8 mouse cellular contexts compared by ENCODE assay signal in the genomic region with DNA sequence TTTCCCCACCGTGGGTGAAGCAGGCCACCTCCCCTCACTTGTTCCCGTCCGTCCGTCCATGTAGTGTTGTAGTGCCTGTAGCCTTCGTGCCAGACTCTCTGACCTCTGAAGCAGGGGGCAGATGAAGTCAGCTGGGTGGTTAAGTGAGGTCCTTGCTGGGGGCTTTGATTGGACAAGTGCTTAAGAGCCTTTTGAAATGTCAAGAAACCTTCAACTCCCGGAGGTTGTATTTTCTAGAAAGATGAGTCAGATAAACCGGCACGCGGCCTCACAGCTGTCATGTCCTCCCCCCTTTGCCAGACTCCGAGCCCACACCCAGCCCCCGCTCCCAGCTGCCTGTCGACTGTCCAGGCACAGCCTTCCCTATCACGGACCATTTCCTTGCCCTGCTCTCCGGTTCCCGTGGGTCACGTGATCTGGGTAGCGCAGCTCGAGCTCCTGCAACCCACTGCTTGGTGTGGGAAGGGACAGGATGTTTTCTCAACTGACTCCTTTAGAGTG. TPM values are rescaled to one million over a fixed set of nuclear protein-coding genes. Genes with fewer than 3 reads are reported as not detected.
DNase-seq lines count a peak whose midpoint lies in the region; ATAC-seq and TF ChIP-seq lines count a peak whose summit lies in the region.

No protein-coding gene starts in this region.

- peaks cover 4% of the 10 kb centered on the region; the same call in 1 of the 2 replicates for H3K4me1 ChIP-seq in midbrain, embryonic 12.5 days
- H3K4me1 ChIP-seq in midbrain, embryonic 11.5 days (ENCODE audit: control insufficient read depth, insufficient read depth, low read length): no peaks in the 10 kb centered on the region; the same call in 1 of the 2 replicates
- H3K4me1 ChIP-seq in testis, adult 2 months (ENCODE audit: control insufficient read depth, insufficient read depth, low read length): peaks cover 10% of the 10 kb centered on the region

- no peak overlapping the region for H3K4me3 ChIP-seq in midbrain, embryonic 12.5 days
- H3K4me3 ChIP-seq in midbrain, embryonic 11.5 days (ENCODE audit: low read depth, low read length): no peak overlapping the region
- H3K4me3 ChIP-seq in left cerebral cortex, adult 2 months: no peak overlapping the region
- H3K4me3 ChIP-seq in testis, adult 2 months (ENCODE audit: control insufficient read depth, low read depth, low read length): peak overlapping the region; percentile 3; the same call in 1 of the 2 replicates

- no peaks in the 10 kb centered on the region for H3K36me3 ChIP-seq in midbrain, embryonic 12.5 days
- no peaks in the 10 kb centered on the region for H3K36me3 ChIP-seq in midbrain, embryonic 11.5 days (ENCODE audit: control insufficient read depth, insufficient read depth, low read length)
- H3K36me3 ChIP-seq in testis, adult 2 months (ENCODE audit: control insufficient read depth, insufficient read depth, low read length): no peaks in the 10 kb centered on the region

- no peak overlapping the region for H3K27ac ChIP-seq in midbrain, embryonic 12.5 days (replicated peaks)
- no peak overlapping the region for H3K27ac ChIP-seq in midbrain, embryonic 11.5 days (ENCODE audit: low read depth, low read length)
- no peak overlapping the region for H3K27ac ChIP-seq in left cerebral cortex, adult 2 months
- H3K27ac ChIP-seq in testis, adult 2 months (ENCODE audit: control insufficient read depth, insufficient read depth, low read depth, low read length): peak overlapping the region; percentile 29; the same call in 1 of the 2 replicates

- no peaks in the 10 kb centered on the region for H3K27me3 ChIP-seq in midbrain, embryonic 12.5 days
- no peaks in the 10 kb centered on the region for H3K27me3 ChIP-seq in midbrain, embryonic 11.5 days (ENCODE audit: control insufficient read depth, insufficient read depth, low read length)
- no peaks in the 10 kb centered on the region for H3K27me3 ChIP-seq in testis, adult 2 months (ENCODE audit: control insufficient read depth, insufficient read depth, low read length)

- no peak for ATAC-seq in midbrain, embryonic 12.5 days (ENCODE audit: low FRiP score, low read depth)
- no peak for ATAC-seq in midbrain, embryonic 11.5 days (ENCODE audit: low FRiP score)
- 0 out of 4 replicates have a peak, but pooled peaks have one; percentile 22 to 29 for ATAC-seq in hematopoietic stem cell, adult 5-6 weeks (replicated peaks in 1 of 2; ENCODE audit: insufficient read depth in 1 of 2, low FRiP score in 2 of 2, low TSS enrichment in 1 of 2, low read depth in 1 of 2, poor library complexity in 2 of 2, severe bottlenecking in 2 of 2)

- H3K4me2 ChIP-seq in midbrain, embryonic 12.5 days (replicated peaks): 0 out of 2 replicates have a peak overlapping the region, but pooled peaks have one; percentile 14
- no peak overlapping the region for H3K4me2 ChIP-seq in midbrain, embryonic 11.5 days

- no peak overlapping the region for H3K9ac ChIP-seq in midbrain, embryonic 12.5 days (replicated peaks)
- no peak overlapping the region for H3K9ac ChIP-seq in midbrain, embryonic 11.5 days (ENCODE audit: low read length)

- no peaks in the 10 kb centered on the region for H3K9me3 ChIP-seq in midbrain, embryonic 12.5 days
- no peaks in the 10 kb centered on the region for H3K9me3 ChIP-seq in midbrain, embryonic 11.5 days (ENCODE audit: control insufficient read depth, low read length)

- WGBS in midbrain, embryonic 12.5 days: 54% methylated on average over 18 of the region's 18 CpGs
- WGBS in midbrain, embryonic 11.5 days: 53% methylated on average over 18 of the region's 18 CpGs

- TF ChIP-seq POLR2A in testis, adult 2 months (IDR thresholded peaks at IDR 0.05; ENCODE audit: control insufficient read depth, low read depth, low read length): no peak

- intact Hi-C loops in left cerebral cortex, adult 2 months (cut with DNase I): no loop called here

- no peak for TF ChIP-seq CTCF in left cerebral cortex, adult 2 months (IDR thresholded peaks at IDR 0.05)
- TF ChIP-seq CTCF in testis, adult 2 months (IDR thresholded peaks at IDR 0.05; ENCODE audit: control insufficient read depth, insufficient read depth, insufficient replicate concordance, low read depth, low read length): no peak

- DNase-seq in midbrain, embryonic 11.5 days (ENCODE audit: low spot score, missing footprints): no peak
- DNase-seq in frontal cortex, postnatal 36 days (ENCODE audit: low spot score in 2 of 2): peak; percentile 43 to 58
- peak; percentile 26 to 68 for DNase-seq in left cerebral cortex, adult 2 months (ENCODE audit: extremely low spot score in 1 of 2, low spot score in 2 of 2)
- DNase-seq in lung, postnatal 36 days: peak; percentile 86
- no peak for DNase-seq in cerebellum, adult 18-20 months

RNA-seq across cellular contexts. Expression of gene Ackr2, which starts 7.7 kb away (rescaled TPM):
- 1.1 and 1.4 TPM in 2 replicates for polyA plus RNA-seq in midbrain, embryonic 12.5 days (2016; fragmentation: Nextera tagmentation; extraction: Ambion mirVana)
- 1.6 and 1.7 TPM in 2 replicates for polyA plus RNA-seq in midbrain, embryonic 11.5 days (2014; fragmentation: Nextera tagmentation; extraction: Ambion mirVana)
- not detected in 2 replicates for total RNA-seq in hematopoietic stem cell, adult 5-6 weeks (2017)
- total RNA-seq in left cerebral cortex, adult 2 months (2021): 1 to 10 TPM; 6.9 to 7.9 TPM
- polyA plus RNA-seq in testis, adult 2 months (2012; rRNA removed): 0.32 and 0.59 TPM in 2 replicates

RNA-seq across cellular contexts. Expression of gene Cyp8b1, which starts 25.6 kb away (rescaled TPM):
- not detected in 2 replicates for polyA plus RNA-seq in midbrain, embryonic 12.5 days (2016; fragmentation: Nextera tagmentation; extraction: Ambion mirVana)
- polyA plus RNA-seq in midbrain, embryonic 11.5 days (2014; fragmentation: Nextera tagmentation; extraction: Ambion mirVana): not detected in 2 replicates
- not detected in 2 replicates for total RNA-seq in hematopoietic stem cell, adult 5-6 weeks (2017)
- total RNA-seq in left cerebral cortex, adult 2 months (2021): not detected
- not detected in 2 replicates for polyA plus RNA-seq in testis, adult 2 months (2012; rRNA removed)

RNA-seq across cellular contexts. Expression of gene Higd1a, which starts 32.3 kb away (rescaled TPM):
- polyA plus RNA-seq in midbrain, embryonic 12.5 days (2016; fragmentation: Nextera tagmentation; extraction: Ambion mirVana): 142 TPM in 2 replicates
- polyA plus RNA-seq in midbrain, embryonic 11.5 days (2014; fragmentation: Nextera tagmentation; extraction: Ambion mirVana): 159 and 170 TPM in 2 replicates
- total RNA-seq in hematopoietic stem cell, adult 5-6 weeks (2017): 15.9 and 26.9 TPM in 2 replicates
- total RNA-seq in left cerebral cortex, adult 2 months (2021): 10 to 100 TPM; 90.3 to 93.7 TPM
- 42.4 and 43.9 TPM in 2 replicates for polyA plus RNA-seq in testis, adult 2 months (2012; rRNA removed)

RNA-seq across cellular contexts. Expression of gene Ccdc13, which starts 51.2 kb away (rescaled TPM):
- polyA plus RNA-seq in midbrain, embryonic 12.5 days (2016; fragmentation: Nextera tagmentation; extraction: Ambion mirVana): 3.2 and 4.3 TPM in 2 replicates
- 1.5 and 2.0 TPM in 2 replicates for polyA plus RNA-seq in midbrain, embryonic 11.5 days (2014; fragmentation: Nextera tagmentation; extraction: Ambion mirVana)
- total RNA-seq in hematopoietic stem cell, adult 5-6 weeks (2017): 0.50 TPM in 1 of 2 replicates, not detected in the other
- 1 to 10 TPM; 5.7 to 6.2 TPM for total RNA-seq in left cerebral cortex, adult 2 months (2021)
- 109 and 125 TPM in 2 replicates for polyA plus RNA-seq in testis, adult 2 months (2012; rRNA removed)

Comparison
In these comparisons a context has a peak if more than half of its experiments do, and no peak if none do; other contexts are left out.
1. ATAC-seq: peak in hematopoietic stem cell, adult 5-6 weeks (2 of 2); none in midbrain, embryonic 12.5 days (single experiment) and midbrain, embryonic 11.5 days (single experiment).
2. DNase-seq: peak in frontal cortex, postnatal 36 days (2 of 2), left cerebral cortex, adult 2 months (2 of 2) and lung, postnatal 36 days (single experiment); none in midbrain, embryonic 11.5 days (single experiment) and cerebellum, adult 18-20 months (0 of 2).